13 mouse cellular contexts compared by ENCODE assay signal in genomic region chr13:95832712-95833111, GRCm38 (mm10).
"Had no signal": no experiment of that assay in that cellular context is flagged by ENCODE, and none has a peak within 500 bp of the region (broad histone marks: within the 10 kb centered on the region; RNA-seq: fewer than 3 reads in every experiment).

No protein-coding gene starts in this region.

- H3K4me1 ChIP-seq: lung, embryonic 15.5 days; neural tube, embryonic 12.5 days had no signal

- H3K27ac ChIP-seq: liver, embryonic 13.5 days; lung, embryonic 15.5 days; macrophage; midbrain, embryonic 15.5 days; neural tube, embryonic 12.5 days had no signal

- DNase-seq: kidney, adult 18-20 months; kidney, postnatal 14 days; liver, embryonic 13.5 days; liver, postnatal 0 days; lung, postnatal 14 days; spleen, adult 18-20 months; thymus, postnatal 36 days had no signal

- H3K4me2 ChIP-seq: liver, embryonic 13.5 days; lung, embryonic 15.5 days; midbrain, embryonic 11.5 days; midbrain, embryonic 15.5 days; neural tube, embryonic 12.5 days had no signal

- H3K9me3 ChIP-seq: liver, embryonic 13.5 days; lung, embryonic 15.5 days; megakaryocyte, embryonic 14.5 days; midbrain, embryonic 15.5 days; neural tube, embryonic 12.5 days had no signal

- H3K4me3 ChIP-seq: liver, embryonic 13.5 days; lung, embryonic 15.5 days; megakaryocyte, embryonic 14.5 days; midbrain, embryonic 15.5 days; neural tube, embryonic 12.5 days had no signal

- H3K9ac ChIP-seq: liver, embryonic 13.5 days; liver, postnatal 0 days; lung, embryonic 15.5 days; midbrain, embryonic 15.5 days; neural tube, embryonic 12.5 days had no signal

- H3K36me3 ChIP-seq: liver, embryonic 13.5 days; lung, embryonic 15.5 days; midbrain, embryonic 15.5 days had no signal

- H3K27me3 ChIP-seq: liver, embryonic 13.5 days; lung, embryonic 15.5 days; megakaryocyte, embryonic 14.5 days; midbrain, embryonic 15.5 days; neural tube, embryonic 12.5 days had no signal

- ATAC-seq: liver, postnatal 0 days; midbrain, embryonic 15.5 days had no signal
